Mouse (Mus musculus) adrenal gland, adult 18-20 months (tissue): ENCODE data around the gene Tenm4. TPM values are rescaled to one million over a fixed set of nuclear protein-coding genes. Genes with fewer than 3 reads are reported as not detected.

Experiments
- DNase-seq, 2 experiments: peaks; one replicate each; pipeline ENCODE4 v3.0.0; 2021 to 2022; ENCODE audit warnings: low spot score in 2 of 2
- total RNA-seq, 2 experiments: library from RNA; stranded (reverse); gene quantifications; 1 replicate in 1 of 2; 2 replicates in 1 of 2; pipeline ENCODE4 v1.2.3; 2021

Gene Tenm4
- total RNA-seq, 2 experiments from 2014 or later = 11.8 to 27.2 TPM

DNA sequence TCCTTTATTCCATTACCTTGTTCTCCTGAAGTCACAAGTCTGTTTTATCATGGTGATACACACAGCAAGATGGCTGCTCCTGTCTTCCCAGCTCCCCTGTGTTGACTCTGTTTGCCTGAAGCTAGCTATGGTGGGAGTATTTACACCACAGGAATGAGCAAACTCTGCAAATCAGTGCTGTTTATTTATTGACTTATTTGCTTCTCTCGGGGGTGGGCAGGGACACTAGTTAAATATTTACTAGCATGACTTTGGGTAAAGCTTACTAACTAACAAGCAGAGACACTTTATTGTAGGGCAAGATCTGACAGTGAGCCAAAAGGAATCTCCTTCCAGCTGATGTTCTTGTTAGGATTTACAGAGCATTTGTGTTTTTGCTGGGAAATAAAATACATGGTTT, 160.1 kb downstream of the Tenm4 start:
- no peak for DNase-seq

DNA sequence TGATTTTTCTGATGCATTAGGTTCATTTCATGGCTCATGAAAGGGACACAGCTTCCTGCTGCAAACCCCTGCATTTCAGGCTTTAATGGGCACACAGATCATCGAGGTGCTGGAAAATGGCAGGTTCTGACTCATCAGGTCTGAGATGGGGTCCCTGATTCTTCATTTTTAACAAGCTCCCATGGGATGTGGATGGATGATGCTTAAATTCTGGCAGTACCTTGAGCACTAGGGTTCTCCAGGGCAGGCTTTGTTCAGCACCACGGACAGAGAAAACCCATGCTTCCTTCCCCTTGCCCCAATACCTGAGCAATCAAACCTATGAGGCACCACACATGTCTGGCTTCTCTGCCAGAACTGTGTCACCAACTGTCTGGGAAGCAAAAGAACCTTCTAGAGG, 163.3 kb downstream of the Tenm4 start:
- DNase-seq = no peak

DNA sequence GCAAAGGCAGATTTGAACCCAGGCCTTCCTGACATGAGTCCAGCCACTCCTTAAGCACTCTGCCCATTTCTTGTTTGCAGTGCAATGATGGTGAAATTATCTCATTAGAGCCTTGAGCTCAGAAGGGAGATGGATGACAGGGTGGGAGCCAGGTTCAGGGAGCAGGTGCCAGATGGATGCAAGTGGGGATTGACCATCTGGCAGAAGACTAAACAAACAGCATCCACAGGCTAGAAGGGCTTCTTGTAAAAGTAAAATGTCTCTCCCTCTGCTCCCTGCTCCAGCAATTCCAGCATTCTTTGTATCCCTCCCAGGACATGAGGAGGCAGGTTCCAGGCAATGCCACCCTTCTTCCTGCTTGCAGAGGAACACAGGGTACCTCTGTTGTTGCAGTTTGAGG, 165.3 kb downstream of the Tenm4 start:
- DNase-seq = no peak

DNA sequence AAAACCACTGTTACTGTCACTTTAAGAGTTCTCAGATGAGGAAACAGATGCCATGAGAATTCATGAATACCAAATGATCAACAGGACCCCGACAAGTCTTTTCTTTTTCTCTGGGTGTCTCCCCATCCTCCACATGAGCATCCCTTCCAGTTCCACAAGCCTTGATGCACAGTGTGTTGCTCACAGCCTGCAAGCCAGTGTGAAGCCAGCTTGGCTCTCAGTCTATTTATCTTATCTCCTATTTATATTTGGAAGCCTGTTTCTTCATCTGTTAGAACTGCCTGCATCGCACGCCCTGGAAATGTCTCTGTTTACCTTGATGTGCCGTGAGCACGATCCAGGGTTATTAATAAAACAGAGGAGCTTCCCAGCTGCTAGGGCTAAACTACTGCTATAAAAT, 169.8 kb downstream of the Tenm4 start:
- no peak for DNase-seq

DNA sequence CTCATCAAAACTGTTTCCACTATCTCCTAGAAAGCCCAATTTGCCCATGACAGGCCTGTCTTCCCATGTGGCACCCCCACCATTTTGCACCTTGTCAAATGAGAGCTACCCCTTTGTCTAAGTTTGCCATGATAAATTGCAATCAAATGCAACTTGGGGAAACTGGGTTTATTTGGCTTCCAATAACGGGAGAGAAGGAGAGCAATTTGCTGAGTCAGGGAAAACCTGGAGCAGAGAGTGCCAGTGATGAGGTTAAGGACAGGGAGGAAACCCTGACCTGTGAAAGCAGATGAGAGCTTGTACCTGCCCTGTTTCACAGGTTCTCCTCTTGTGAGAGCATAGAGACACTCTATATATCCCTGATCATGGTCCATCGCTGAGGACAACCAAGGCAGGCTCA, 170.4 kb downstream of the Tenm4 start:
- DNase-seq = no peak

DNA sequence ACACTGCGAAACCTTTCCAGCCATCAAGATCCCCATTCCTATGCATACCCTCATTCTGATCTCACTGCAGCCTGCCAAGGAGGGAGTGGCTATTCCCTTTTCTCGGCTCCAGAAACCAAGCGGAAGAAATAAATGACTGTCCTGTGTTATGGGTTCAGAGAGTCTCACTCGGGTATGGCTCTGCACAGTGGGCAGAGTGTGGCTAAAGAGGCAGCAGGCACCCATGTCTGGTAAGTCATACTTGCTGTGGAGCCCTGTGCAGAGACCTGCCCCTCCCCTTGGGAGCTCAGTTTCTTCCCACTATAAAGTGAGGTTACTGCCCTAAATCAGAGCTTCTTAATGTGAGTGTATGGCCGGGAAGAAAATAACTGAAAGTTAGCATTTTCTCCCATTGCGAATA, 171.9 kb downstream of the Tenm4 start:
- no peak for DNase-seq

DNA sequence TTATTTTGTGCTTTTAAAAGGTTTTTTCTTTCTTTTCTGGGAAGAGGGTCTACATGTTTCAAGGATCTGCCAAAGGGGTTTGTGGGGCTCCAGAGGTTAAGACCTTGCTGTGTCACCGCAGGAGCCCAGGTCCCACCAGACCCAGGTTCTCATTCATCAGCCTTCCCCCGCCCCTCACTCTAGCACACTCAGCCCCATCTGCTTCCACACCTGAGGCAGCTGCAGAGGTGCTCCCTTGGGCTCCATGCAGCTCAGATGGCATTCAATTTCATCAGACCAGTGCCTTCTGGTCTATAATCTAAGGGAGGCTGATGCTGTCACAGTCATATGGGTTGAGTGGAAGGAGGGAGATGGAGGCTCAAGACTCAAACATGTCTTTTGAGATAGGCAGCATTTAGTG, 172.6 kb downstream of the Tenm4 start:
- no peak for DNase-seq

DNA sequence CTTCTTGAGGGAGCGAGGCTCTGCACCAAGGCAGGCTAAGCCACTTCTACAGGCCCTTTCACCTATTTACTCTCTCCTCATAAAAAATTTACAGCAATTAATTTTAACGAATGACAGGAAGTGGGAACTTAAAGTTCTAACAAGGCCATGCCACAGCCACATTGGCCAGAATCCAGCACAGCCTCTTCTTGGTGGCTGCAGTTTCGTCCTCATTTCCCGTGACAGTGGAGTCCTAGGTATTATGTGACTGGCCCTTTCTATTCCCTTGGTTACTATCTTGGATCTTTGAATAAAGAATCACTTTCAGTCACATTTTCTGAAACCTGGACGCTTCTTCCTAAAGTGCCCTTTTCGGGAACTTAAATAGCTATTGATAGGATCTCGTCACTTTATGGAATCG, 181.6 kb downstream of the Tenm4 start:
- DNase-seq = no peak

DNA sequence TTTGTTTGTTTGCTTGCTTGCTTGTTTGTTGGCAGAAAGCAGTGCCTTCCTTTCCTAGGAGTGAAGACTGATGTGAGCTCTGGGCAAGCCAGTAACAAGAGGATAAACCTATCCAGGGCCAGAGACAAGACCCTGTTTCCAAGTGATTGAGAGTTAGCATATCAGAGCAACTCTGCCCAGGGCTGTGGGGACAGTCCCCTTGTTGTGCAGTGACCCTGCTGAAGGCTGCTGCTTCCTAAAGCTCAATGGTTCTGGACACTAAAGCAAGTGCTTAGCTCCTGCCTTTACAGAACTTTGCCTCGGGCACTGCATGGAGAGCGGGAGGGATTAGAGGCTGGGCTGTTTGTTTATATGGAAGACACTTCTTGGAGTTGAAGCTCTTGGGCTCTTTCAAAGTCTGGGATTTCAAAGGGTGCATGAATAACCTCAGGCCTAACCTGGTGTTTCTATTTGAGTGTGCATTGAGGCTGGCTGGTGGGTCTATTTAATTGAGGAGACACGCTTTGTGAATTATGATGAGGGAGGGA, 185.3 kb downstream of the Tenm4 start:
- no peak for DNase-seq

DNA sequence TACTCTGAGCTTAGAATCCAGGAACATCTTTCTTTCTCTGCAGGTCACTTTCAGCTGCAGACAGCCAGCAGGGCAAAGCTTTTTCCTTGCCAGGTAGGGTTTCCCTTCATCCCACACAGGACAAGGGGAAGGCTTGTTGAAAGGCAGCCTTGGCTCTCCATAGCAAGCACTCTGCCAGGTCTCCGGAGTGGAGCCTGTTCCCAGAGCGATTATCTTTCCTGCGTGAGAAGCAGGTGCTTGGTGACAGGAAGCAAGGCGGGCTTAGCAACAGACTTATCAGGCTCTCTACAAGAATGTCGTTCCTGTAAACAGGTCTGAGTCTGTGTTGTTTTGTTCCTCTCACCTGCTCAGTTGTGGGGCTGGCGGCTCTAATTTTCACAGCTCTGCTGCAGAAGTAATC, 186.5 kb downstream of the Tenm4 start:
- DNase-seq = no peak

DNA sequence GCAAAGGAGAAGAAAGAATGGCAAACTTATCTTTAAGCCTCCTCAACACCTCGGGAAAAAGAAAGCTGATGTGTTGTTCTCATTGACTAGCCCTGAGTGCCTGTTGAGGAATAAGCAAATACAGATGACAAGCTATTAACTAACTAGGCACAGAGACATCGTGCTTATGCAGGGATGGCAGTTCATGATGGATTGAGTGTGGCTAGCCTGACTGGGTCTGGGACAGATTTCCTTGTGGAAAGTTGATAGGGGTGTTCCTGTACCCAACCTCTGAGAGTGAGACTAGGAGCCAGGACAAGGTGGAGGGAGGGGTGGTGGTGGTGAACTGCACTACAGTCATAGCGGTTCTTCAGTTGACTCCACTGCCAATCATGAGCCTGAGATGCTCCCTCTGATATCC, 192.3 kb downstream of the Tenm4 start:
- DNase-seq = no peak

DNA sequence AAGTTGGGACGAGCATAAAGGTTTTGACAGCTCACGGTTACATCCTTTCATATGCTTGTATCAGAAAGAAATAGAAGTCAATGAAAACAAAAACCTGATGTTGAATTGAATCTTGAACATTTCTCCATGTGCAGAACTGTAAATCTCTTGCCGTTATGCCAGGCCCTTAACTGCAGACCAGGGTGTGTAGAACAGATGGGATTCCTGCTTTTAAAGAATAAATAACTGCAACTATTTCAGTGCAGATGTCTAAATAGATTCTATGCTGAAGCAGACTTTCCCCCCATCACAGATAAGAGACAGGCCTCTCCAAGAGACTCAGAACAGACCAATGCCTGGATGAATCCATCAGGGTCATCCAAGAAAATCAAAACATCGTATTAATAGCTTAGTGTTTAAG, 198.9 kb downstream of the Tenm4 start:
- no peak for DNase-seq

DNA sequence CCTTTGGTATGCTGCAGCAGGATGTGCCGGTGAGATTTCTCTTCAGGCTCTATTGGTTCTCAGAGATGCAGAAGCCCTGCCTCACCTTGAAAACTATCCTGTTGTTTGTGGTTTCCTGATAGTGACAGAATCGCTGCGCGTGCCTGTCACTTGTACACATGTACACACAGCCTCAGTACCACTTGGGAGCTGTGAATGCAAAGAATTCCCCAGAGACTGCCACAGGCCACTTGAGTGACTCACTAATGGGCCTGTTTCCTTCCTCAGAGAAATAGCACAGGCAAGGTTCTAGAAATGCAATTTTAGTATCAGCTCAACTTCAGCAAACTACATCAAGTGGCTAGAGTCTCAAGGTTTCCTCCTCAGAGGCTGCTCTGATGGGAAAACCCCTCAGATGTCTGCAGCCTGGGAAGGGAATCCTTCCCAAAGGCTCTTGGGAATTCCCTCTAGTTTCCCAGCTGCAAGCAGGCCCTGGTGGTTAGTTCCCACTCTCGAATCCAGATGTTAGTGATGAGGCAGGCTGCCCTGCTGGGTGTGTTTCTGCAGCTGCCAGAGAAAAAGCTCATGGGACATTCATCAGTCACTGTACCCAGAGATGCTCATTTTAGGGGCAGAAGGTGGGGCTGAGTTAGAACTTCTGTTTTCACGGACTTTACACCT, 203.1 kb downstream of the Tenm4 start:
- no peak for DNase-seq

DNA sequence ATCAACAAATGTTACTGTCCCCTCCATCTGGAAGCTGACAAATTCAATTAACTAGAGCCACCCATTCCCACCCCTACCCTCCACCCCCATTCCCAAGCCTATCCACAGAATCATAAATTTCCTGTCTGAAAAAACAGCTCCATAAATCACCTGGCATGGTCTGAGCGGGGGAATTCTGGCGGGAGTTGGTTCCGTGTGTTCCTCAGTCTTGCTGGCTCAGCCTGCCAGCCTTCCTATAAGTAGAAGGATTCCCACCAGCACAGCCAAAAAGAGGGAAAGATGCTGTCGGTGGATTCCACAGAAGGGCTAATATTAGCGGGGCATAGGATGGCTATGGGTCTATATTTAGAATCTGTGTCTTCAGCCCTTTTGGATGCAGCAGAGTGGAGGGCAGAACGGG, 204.5 kb downstream of the Tenm4 start:
- DNase-seq = no peak

DNA sequence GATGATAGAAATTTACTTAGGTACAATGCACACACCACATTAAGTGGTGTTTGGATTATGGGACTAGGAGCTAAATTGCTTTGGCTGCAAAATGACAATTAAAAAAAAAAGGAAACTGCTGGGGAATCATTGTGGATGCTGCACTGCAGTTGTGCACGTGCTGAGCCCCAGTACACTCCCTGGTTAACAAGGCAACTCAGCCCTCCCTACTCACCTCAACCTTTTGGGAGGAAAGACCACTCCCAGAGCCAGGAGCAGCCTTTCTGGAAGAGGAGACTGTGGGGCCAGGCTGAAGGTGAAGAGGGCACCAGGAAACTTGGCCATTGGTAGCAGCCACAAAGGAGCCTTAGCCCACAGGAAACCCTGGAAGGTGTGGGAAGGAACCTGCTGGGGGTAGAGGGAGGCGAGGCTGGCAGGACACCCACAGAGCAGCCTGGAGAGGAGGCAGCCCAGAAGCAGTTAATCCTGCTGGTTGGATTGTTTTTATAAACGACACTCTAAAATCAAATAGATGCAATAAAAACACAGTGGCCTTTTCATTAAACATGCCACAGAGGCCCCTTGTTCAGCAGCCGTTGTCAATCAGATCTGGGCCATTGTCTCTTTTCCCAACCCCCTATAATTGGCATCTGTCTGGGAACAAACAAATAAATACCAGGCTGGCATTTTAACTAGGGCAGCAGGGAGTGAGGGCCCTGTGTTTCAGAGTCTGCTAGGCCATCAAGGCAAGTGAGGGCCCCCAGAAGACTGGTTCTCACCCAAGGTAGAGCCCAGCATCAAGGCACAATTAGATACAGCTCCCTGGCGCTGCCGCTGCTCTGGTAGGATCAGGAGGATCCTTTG, 212.9 kb downstream of the Tenm4 start:
- no peak for DNase-seq

DNA sequence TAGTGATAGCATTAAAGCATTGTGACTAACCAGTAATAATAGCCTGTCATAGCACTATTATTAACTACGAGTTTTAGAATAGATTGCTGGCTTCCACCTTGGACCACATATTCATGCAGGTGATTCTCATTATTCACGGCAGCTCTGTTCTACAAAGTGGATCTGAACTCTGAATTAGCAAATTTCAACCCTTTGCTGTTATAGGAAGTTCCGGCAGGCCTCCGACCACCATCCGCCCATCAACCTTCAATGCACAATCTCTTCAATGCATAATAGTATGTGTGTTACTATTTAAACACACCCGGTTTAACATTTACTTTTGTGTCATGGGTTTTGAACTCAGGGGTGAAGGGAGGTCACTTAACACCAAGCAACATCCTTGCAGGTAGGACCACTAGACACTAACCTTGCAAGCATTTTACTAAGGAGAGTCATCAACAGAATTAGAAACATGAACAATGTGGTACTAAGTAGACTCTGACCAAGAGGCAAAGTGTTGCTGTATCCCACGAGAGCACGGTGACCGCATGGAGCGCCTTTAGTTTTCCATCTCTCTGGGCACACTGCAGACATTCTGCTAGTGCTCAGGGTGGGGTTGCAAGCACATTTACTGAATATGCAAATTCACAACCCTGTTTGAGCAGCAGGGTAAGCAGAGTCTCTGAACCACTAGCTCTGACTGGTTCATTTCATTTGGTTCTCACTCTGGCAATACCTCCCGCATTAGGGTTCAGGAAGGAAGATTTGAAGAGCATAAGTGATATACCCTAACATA, 213.9 kb downstream of the Tenm4 start:
- DNase-seq = no peak

DNA sequence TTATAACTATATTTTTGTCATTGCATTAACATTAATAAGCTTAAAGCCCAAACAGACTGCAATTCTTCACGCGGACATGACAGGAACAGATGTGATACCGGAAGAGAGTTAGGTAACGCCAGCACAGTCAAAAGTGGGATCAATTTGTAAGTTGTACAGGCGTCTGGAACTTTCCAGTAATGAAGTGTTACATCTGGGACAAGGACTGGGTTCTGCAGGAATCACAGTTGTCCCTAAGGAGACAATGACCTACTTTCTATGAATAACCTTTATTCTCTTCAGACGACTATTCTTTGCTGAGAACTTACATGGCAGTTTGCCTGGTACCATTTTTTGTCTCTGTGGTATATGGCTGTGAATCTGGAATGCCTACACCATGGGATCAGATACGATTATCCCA, 214.8 kb downstream of the Tenm4 start:
- DNase-seq = no peak

DNA sequence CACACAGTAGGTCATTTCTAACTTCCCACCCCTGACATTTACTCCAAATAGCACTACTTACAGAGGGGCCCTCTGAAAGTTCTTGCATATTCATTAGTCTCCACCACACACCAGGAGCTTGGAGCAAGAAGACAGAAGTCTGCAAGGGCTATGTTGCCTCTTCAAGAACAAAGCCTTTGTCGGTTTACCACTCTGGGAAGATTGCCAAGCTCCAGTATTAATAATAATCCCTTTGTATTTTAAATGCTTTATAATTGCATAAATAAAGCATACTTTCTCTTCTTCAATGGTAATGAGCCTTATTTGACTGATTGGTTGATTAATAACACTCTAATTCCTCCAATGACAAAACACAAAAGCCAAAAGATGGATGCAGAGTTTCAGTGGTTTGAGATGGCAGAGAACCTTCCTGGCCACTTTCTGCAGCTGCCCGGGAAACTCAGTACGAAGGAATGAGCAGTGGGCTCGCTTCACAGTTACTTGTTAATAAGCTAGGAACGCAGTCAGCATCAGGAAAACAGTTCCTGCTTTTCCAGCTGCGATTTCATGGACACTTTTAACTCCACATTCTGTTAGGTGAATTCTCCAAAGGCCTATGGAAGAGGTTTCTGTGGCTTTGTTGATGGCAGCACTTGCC, 219.1 kb downstream of the Tenm4 start:
- DNase-seq = no peak

DNA sequence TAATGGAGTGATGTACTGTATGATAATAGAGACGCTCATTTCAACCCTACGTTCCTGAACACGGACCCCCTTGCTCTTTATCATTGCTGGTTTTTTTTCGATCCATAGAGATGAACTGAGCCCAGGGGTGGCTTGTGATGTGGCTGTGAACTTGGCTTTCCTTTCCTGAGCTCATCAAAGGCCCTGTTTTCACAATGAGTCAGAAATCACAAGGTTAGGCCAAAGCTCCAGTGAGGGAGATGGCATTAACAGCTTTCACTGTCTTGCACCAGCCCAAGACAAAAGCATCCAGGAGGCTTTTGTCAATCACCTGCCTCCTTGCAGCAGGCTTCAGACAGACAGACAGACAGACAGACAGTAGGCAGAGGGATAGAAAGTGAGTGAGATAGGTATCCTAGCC, 219.8 kb downstream of the Tenm4 start:
- no peak for DNase-seq

DNA sequence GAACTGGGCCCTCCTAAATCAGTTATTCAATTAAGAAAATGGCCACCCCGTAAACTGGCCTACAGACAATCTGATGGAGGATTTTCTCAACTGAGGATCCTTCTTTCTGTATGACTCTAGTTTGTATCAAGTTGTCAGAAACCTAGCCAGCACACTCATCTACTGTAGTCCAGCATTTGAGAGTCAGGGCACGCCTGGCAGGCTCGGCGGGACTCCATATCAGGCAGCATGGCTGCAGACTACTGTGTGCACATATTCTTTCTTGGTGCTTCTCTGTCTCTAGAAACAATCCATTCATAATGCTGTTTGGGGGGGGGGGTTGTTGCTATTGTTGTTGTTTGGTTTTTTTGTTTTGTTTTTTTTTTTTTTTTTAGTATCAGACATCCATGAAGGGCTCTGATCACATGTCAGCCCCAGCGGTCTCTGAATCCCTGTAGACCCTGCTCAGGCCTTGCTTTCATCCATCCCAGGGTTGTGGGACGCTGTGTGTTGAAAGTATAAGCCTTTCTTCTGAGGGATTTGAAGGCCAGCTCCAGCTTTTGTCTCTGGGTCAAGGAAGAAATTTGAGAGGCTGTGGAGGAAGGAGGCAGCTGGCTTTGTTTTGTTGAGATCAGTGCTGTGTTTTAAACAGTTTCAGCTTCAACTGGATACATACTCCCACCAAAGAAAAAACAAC, 220.9 kb downstream of the Tenm4 start:
- DNase-seq = no peak

DNA sequence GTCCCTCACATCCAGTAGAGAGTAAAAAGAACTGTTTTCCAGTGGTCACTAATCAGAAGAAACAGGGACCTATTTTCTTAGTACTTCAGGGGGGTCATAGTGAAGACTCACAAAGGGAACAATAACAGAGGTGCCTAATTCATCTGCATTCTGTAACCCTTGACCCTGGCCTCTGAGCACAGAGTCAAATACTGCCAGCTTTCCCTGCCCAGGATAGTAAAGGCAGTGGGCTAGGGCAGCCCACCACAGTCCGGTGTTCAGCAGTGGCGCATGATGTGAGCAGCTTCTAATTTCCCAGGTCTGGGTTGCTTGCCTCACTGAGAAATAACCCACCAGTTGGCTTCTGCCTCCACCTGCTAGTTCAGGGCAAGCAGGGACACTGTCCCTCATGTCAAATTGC, 221.6 kb downstream of the Tenm4 start:
- no peak for DNase-seq
